Mouse (Mus musculus) kidney, embryonic 16.5 days (tissue): ENCODE measurements around the gene Kifc1. TPM values are rescaled to one million over a fixed set of nuclear protein-coding genes. Genes with fewer than 3 reads are reported as not detected.
"Not testable (repeated sequence)": the region's sequence is repeated elsewhere in the genome, so short reads cannot be mapped to it uniquely, and the experiment has no call there.

Experiments used
- ATAC-seq: fragments of 200-750 bp; cut with Nextera tagmentation; 2 replicates; pipeline ENCODE4 v1.8.0; 2017; ENCODE audit warnings: moderate TSS enrichment; ENCODE audit not compliant: low FRiP score, low TSS enrichment
- H3K27ac ChIP-seq: fragments of 300-500 bp; sonication (generic); 2 replicates; pipeline ENCODE4 v1.5.1; 2014; ENCODE audit warnings: low read length
- H3K27me3 ChIP-seq: fragments of 300-500 bp; sonication (generic); 2 replicates; pipeline ENCODE4 v1.6.1; 2014; ENCODE audit warnings: low read length, control low read depth, mixed read lengths; ENCODE audit not compliant: insufficient read depth
- H3K36me3 ChIP-seq: fragments of 300-500 bp; sonication (generic); 2 replicates; pipeline ENCODE4 v1.6.1; 2014; ENCODE audit warnings: low read length, control low read depth, mixed read lengths; ENCODE audit not compliant: insufficient read depth
- H3K4me1 ChIP-seq: fragments of 300-500 bp; sonication (generic); 2 replicates; pipeline ENCODE4 v1.6.1; 2014; ENCODE audit warnings: low read length, control low read depth, mixed read lengths; ENCODE audit not compliant: insufficient read depth
- H3K4me2 ChIP-seq: fragments of 300-500 bp; sonication (generic); replicated peaks from 2 replicates; pipeline ENCODE4 v1.6.1; 2014; ENCODE audit warnings: low read depth, low read length
- H3K4me3 ChIP-seq: fragments of 300-500 bp; sonication (generic); 2 replicates; pipeline ENCODE4 v1.5.1; 2014; ENCODE audit warnings: mild to moderate bottlenecking, low read length
- H3K9ac ChIP-seq: fragments of 300-500 bp; sonication (generic); replicated peaks from 2 replicates; pipeline ENCODE4 v1.6.1; 2014; ENCODE audit warnings: low read length
- H3K9me3 ChIP-seq: fragments of 300-500 bp; sonication (generic); 2 replicates; pipeline ENCODE4 v1.6.1; 2016; ENCODE audit warnings: low read length, control low read depth
- WGBS: fragments of 180-500 bp; shearing (Covaris S2); extraction: QIAGEN DNeasy Blood & Tissue Kit; methylation state at CpG from one replicate; pipeline ENCODE4 v1.1.7; 2014; 5-methylcytosine and 5-hydroxymethylcytosine counted together
- polyA plus RNA-seq: library from polyadenylated mRNA; unstranded; fragments of >200 nt; fragmentation: Nextera tagmentation; extraction: Ambion mirVana; gene quantifications from 2 replicates; pipeline ENCODE4 v1.2.1, GENCODE M21; 2015

Kifc1 gene
- polyA plus RNA-seq, 1 experiment from 2014 or later: 10.5 TPM

DNA sequence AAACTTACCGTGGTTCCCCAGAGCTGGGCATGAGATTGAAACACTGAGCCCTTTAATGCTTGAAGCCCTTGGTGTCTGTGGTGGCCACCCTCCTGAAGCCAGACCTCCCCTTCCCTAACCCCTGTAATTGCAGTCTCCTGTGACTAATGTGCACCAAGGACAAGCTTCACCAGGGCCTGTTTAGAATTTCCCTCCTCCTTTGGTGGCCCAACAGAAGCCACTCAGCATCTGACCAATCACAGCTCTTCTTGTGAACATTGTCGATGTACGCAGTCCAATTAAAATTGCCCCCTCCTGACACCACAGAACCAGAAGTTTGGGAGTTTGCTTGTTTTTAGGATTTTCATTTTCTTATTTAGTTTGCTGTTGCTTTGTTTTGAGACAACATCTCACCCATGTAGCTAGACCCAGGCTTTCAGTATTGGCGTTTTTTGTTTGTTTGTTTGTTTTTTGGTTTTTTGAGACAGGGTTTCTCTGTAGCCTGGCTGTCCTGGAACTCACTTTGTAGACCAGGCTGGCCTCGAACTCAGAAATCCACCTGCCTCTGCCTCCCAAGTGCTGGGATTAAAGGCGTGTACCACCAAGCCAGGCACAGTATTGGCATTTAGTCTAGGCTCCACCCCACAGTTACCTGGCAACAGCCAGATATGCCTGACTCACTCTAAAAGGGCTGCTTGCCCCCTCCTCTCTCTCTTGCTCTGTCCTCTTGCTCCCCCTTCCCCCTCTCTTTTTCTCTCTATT lies 13.6 kb upstream of the Kifc1 start:
- not testable (repeated sequence) for H3K27me3 ChIP-seq, ATAC-seq, H3K4me2 ChIP-seq, H3K4me1 ChIP-seq, H3K36me3 ChIP-seq, H3K9ac ChIP-seq, H3K9me3 ChIP-seq, H3K4me3 ChIP-seq, H3K27ac ChIP-seq
- WGBS: 73% methylated on average over 6 of the region's 6 CpGs

- H3K9me3 ChIP-seq: no peaks in the 10 kb centered on the region
- H3K27me3 ChIP-seq: no peaks in the 10 kb centered on the region
- H3K36me3 ChIP-seq: no peaks in the 10 kb centered on the region
- H3K4me3 ChIP-seq: no peak overlapping the region
- no peak overlapping the region for H3K27ac ChIP-seq
- H3K4me1 ChIP-seq: no peaks in the 10 kb centered on the region
- no peak for ATAC-seq
- 76% methylated on average over 7 of the region's 7 CpGs for WGBS
- H3K4me2 ChIP-seq: no peak overlapping the region
- no peak overlapping the region for H3K9ac ChIP-seq
Observed at GRCm38 (mm10) chr17:33902491-33902890, 12.0 kb upstream of the Kifc1 start.

- WGBS: 22% methylated on average over 4 of the region's 4 CpGs
- H3K27ac ChIP-seq: no peak overlapping the region
- no peaks in the 10 kb centered on the region for H3K27me3 ChIP-seq
- H3K36me3 ChIP-seq: no peaks in the 10 kb centered on the region
- H3K4me1 ChIP-seq: no peaks in the 10 kb centered on the region
- H3K9ac ChIP-seq: no peak overlapping the region
- no peak overlapping the region for H3K4me2 ChIP-seq
- H3K4me3 ChIP-seq: no peak overlapping the region
- no peak for ATAC-seq
- H3K9me3 ChIP-seq: no peaks in the 10 kb centered on the region
Observed at GRCm38 (mm10) chr17:33902079-33902478, 11.6 kb upstream of the Kifc1 start.

- 63% methylated on average over 4 of the region's 4 CpGs for WGBS
- Histone ChIP-seq H3K27ac (no peak overlapping the region), H3K9ac (no peak overlapping the region), H3K4me2 (no peak overlapping the region), H3K4me3 (no peak overlapping the region), H3K36me3 (no peaks in the 10 kb centered on the region), H3K27me3 (no peaks in the 10 kb centered on the region), H3K4me1 (no peaks in the 10 kb centered on the region), H3K9me3 (no peaks in the 10 kb centered on the region)
- no peak for ATAC-seq
Observed at GRCm38 (mm10) chr17:33901653-33902052, 11.2 kb upstream of the Kifc1 start.

DNA sequence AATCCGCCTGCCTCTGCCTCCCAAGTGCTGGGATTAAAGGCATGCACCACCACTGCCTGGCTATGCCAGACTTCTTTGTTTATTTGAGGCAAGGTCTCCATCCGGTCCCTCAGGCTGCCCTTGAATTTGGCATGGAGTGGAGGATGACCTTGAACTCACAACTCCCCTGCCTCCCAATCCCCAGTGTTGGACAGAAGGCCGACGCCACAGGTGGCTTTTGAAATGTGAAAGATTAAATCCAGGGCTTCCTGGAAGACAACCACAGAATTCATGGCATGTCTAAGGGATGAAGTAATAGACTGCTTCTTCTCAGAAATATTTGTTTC lies 10.5 kb upstream of the Kifc1 start:
- no peak for ATAC-seq
- no peaks in the 10 kb centered on the region for H3K27me3 ChIP-seq
- WGBS: 84% methylated on average over 4 of the region's 4 CpGs

GRCm38 (mm10) chr17:33900281-33900988 lies 10.0 kb upstream of the Kifc1 start:
- H3K4me1 ChIP-seq: no peaks in the 10 kb centered on the region
- H3K36me3 ChIP-seq: no peaks in the 10 kb centered on the region
- no peak overlapping the region for H3K9ac ChIP-seq
- no peak for ATAC-seq
- no peaks in the 10 kb centered on the region for H3K27me3 ChIP-seq
- 55% methylated on average over 7 of the region's 7 CpGs for WGBS
- no peaks in the 10 kb centered on the region for H3K9me3 ChIP-seq
- no peak overlapping the region for H3K27ac ChIP-seq
- H3K4me3 ChIP-seq: no peak overlapping the region
- H3K4me2 ChIP-seq: no peak overlapping the region

More for the DNA sequence above, 10.5 kb upstream of the Kifc1 start:
- H3K27ac ChIP-seq: no peak overlapping the region
- no peaks in the 10 kb centered on the region for H3K4me1 ChIP-seq
- H3K4me3 ChIP-seq: no peak overlapping the region
- H3K9ac ChIP-seq: no peak overlapping the region
- H3K9me3 ChIP-seq: no peaks in the 10 kb centered on the region
- no peaks in the 10 kb centered on the region for H3K36me3 ChIP-seq
- H3K4me2 ChIP-seq: no peak overlapping the region

DNA sequence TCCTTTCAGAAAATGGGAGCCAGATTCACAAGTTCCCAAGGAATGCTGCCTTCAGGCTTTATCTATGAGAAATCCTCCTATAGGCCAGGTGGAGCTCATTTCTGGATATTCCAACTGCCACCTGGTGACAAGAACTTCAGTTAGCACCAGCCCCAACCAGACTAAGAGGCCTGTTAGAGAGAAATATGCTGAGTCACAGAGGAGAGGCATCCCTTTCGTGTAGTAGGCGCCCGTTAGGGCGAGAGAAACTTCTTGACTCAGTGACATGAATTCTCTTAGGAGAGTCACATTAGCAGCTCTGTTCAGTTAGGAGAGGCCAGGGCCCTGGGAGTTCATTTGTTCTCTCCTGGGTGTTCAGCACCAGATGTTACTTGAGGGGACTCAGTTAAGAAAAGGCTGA lies 9.2 kb upstream of the Kifc1 start:
- no peak overlapping the region for H3K4me2 ChIP-seq
- ATAC-seq: no peak

DNA sequence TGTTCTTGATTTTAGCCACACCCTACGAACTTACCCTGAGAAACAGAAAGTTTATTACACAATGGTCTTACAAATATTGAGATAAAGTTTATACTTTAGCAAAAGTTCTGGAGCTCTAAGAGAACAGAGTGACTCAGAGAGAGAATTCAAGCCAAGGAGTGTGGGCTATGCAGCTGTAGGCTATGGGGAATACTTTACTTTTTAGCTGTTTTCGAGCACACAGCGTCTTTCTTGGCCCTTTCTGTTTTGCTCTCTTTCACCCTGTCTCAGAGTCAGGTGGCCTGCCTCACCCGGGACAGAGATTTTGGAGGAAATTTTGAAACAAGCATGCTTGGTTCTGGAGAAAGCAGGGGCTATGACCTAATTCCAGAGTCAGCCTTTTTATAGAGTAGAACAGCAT lies 7.7 kb upstream of the Kifc1 start:
- not testable (repeated sequence) for ATAC-seq, H3K27me3 ChIP-seq, H3K4me2 ChIP-seq, H3K4me1 ChIP-seq, H3K9me3 ChIP-seq, H3K4me3 ChIP-seq, H3K36me3 ChIP-seq, H3K9ac ChIP-seq, H3K27ac ChIP-seq
- WGBS: 83% methylated on average over 4 of the region's 4 CpGs

More for the DNA sequence above, 9.2 kb upstream of the Kifc1 start:
- H3K27me3 ChIP-seq: no peaks in the 10 kb centered on the region
- H3K4me1 ChIP-seq: no peaks in the 10 kb centered on the region
- no peak overlapping the region for H3K4me3 ChIP-seq
- no peak overlapping the region for H3K9ac ChIP-seq
- H3K9me3 ChIP-seq: no peaks in the 10 kb centered on the region
- WGBS: 78% methylated on average over 4 of the region's 4 CpGs
- no peaks in the 10 kb centered on the region for H3K36me3 ChIP-seq
- H3K27ac ChIP-seq: no peak overlapping the region

GRCm38 (mm10) chr17:33897114-33897794 lies 6.8 kb upstream of the Kifc1 start:
- H3K27me3 ChIP-seq: no peaks in the 10 kb centered on the region
- WGBS: 47% methylated on average over 6 of the region's 6 CpGs
- H3K9ac ChIP-seq: no peak overlapping the region
- H3K9me3 ChIP-seq: no peaks in the 10 kb centered on the region
- ATAC-seq: no peak
- no peaks in the 10 kb centered on the region for H3K36me3 ChIP-seq
- H3K4me2 ChIP-seq: no peak overlapping the region
- no peaks in the 10 kb centered on the region for H3K4me1 ChIP-seq
- no peak overlapping the region for H3K4me3 ChIP-seq
- no peak overlapping the region for H3K27ac ChIP-seq

- H3K9ac ChIP-seq, H3K27ac ChIP-seq, ATAC-seq, H3K4me2 ChIP-seq, H3K4me3 ChIP-seq, H3K27me3 ChIP-seq, H3K4me1 ChIP-seq, H3K9me3 ChIP-seq, H3K36me3 ChIP-seq: not testable (repeated sequence)
- WGBS: 76% methylated on average over 4 of the region's 4 CpGs
Observed at GRCm38 (mm10) chr17:33893011-33893410, 2.5 kb upstream of the Kifc1 start.
